Mouse (Mus musculus): ENCODE results near the gene Gbf1. TPM values are rescaled to one million over a fixed set of nuclear protein-coding genes. Genes with fewer than 3 reads are reported as not detected.
A peak's percentile ranks its signal among the peaks of the same experiment; 100 is the strongest.

Gbf1 gene
- polyA plus RNA-seq, 1 experiment = 457 TPM

DNA sequence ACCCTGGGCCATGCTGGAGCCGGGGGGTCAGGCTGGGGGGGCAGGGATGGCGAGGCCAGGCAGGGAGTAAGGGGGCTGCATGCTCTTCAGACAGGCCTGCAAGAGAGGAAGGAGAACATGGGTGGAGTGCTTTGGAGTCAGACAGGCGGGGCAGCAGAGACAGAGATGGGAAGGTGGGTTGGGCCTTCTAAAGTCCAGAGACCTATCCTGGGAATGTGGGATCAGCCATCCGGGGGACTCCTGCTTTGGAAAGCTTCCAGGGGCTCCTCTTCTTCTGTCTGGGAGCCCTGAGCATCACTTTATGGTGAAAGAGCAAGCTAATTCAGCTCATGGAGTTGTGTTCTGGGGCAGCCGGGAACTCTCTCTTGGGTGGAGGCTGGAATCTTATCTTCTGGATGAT, 172.6 kb downstream of the Gbf1 start:
- peaks cover 45% of the 10 kb centered on the region for H3K4me1 ChIP-seq
- no peaks in the 10 kb centered on the region for H3K9me3 ChIP-seq
- H3K4me3 ChIP-seq (replicated peaks) = no peak overlapping the region
- no peaks in the 10 kb centered on the region for H3K36me3 ChIP-seq (replicated peaks; ENCODE audit: low read length)
- H3K27me3 ChIP-seq (replicated peaks) = peaks cover 74% of the 10 kb centered on the region
- TF ChIP-seq FLI1 (IDR thresholded peaks at IDR 0.05; ENCODE audit: low read length) (no peak), GATA1 (IDR thresholded peaks at IDR 0.05; ENCODE audit: borderline replicate concordance, low read length) (no peak)

DNA sequence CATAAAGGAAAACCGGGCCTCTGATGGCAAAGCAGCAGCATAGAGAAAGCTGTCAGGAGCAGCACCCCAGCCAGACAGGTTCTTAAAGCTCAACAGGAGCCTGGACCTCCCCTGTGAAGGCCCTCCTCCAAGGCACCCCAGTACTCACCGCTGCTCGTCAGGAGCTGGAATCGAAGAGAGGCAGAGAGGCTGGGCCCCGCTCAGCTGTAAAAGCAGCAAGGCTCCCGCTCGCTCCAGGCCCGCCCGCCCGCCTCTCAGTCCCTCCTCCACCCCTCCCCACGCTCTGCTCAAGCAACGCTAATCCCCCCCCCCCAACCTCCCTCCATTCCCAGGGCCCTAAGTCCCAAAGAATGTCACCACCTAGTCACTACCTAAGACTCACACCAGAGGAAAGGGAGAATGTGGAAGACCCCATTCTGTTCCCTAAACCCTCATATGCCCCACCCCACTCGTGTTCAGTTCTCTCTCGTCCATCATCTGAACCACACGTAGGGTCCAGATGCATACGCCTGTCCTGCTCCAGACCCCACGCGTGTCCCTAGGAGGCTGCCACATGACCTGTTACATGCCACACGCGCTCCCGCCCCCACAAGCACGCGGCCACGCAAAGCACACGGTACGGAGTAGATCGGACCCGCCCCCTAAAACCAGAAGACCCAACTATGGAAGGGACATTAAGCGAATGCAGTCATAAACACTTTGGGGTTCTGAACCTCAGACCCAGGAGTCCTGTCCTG, 173.9 kb downstream of the Gbf1 start:
- H3K4me3 ChIP-seq (replicated peaks) = no peak overlapping the region
- peaks cover 47% of the 10 kb centered on the region for H3K4me1 ChIP-seq
- peaks cover 11% of the 10 kb centered on the region for H3K36me3 ChIP-seq (replicated peaks; ENCODE audit: low read length)
- H3K9me3 ChIP-seq = no peaks in the 10 kb centered on the region
- TF ChIP-seq GATA1 (IDR thresholded peaks at IDR 0.05; ENCODE audit: borderline replicate concordance, low read length) = no peak
- no peak for TF ChIP-seq FLI1 (IDR thresholded peaks at IDR 0.05; ENCODE audit: low read length)
- H3K27me3 ChIP-seq (replicated peaks) = peaks cover 61% of the 10 kb centered on the region

DNA sequence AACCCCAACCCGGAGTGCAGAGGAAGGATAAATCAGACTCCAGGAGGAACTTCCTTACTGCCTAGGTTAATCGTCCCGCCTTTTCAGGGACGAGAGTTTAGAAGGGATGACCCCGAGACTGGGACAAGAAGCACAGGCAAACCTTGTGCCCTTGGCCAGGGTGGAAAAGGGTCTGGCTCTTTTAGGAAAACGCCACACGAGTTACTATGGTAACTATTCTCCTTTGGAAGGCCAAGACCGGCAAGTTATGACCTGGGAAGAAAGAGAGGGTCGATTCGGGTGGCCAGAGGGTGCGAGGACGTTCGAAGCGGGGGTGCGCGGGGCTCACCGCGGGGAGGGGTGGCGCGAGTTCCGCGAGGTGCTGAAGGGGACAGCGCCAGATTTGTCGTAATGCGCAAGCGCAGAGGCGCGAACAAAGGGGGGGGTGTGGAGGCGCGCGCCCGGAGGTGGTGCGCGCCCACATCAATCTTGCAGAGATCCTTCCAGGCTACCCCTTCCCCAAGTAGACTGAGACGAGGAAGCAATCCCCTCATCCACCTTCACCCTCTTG, 174.5 kb downstream of the Gbf1 start, which contains the start of gene Psd:
Gene Psd (minus strand): TSS at position 401 of the 550 bp plus-strand sequence.
- H3K4me1 ChIP-seq = peaks cover 45% of the 10 kb centered on the region
- H3K36me3 ChIP-seq (replicated peaks; ENCODE audit: low read length) = peaks cover 18% of the 10 kb centered on the region
- peak within 1 kb of the TSS; percentile 97 for H3K4me3 ChIP-seq (replicated peaks)
- no peaks in the 10 kb centered on the region for H3K9me3 ChIP-seq
- H3K27me3 ChIP-seq (replicated peaks) = peaks cover 55% of the 10 kb centered on the region
- TF ChIP-seq FLI1 (IDR thresholded peaks at IDR 0.05; ENCODE audit: low read length) = no peak
- no peak for TF ChIP-seq GATA1 (IDR thresholded peaks at IDR 0.05; ENCODE audit: borderline replicate concordance, low read length)

DNA sequence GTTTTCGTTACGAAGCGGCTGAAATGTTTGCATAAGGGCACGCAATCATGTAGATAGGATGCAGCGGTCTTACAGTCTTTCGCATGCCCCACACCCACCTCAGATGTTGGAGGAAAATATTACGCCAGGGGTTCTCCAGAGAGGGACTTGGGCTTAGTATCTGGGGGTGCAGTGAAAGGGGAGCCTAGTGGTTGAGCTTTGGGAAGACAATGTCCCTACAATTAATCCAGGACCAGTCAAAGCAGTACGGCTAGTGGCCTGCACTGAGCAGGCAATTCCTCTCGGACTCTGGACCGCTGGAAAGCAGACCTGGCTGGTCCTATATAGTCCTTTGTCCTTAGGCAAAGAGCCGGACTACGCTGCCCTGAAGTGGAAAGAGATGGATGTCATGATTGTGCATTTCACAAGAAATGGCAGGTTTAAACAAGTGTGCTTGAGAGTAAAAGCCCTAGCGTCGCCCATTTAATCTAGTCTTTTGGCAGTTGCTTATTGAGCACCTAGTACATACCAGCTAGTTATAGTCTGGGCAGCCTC, 175.3 kb downstream of the Gbf1 start:
- Histone ChIP-seq H3K36me3 (replicated peaks; ENCODE audit: low read length) (peaks cover 26% of the 10 kb centered on the region), H3K4me1 (peaks cover 48% of the 10 kb centered on the region), H3K27me3 (replicated peaks) (peaks cover 47% of the 10 kb centered on the region)

DNA sequence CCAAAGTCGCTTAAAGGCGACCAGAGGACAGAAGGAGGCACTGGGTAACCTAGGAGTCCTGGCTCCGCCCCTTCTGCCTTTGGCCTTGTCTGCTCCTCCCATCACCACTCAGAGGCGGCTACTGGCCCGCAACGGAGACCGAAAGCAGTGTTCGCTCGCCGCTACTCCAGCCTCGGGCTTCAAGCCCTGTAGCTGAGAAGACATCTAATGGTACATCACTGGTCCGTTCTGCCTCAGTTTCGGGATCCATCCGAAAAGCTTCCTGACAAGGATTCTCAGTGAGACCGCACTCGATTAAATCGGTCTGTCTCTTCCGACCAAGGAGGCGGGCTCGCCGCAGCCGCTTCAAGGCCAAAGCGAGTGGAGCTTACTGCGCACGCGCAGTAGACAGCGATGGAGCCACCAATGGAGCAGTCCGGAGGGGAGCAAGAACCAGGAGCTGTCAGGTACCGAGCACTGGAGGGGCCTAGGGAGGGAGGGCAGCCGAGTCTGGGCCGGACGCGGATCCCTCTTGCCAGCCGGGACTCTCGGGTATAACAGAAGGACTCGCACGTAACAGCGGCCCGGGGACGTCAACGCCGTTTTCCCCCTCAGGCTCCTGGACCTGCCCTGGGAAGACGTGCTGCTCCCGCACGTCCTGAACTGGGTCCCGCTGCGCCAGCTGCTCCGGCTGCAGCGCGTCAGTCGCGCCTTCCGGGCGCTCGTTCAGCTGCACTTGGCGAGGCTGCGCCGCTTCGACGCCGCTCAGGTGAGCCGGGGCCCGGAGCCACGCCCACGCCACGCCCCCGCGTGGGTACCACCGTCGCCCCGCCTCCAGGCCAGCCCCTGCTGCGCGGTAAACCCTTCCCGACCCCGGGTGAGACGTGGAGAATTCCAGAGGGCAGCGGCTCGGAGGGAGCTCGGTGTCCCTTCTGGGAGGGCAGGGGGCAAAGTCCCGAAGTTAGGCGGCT, 176.0 kb downstream of the Gbf1 start, which contains the start of gene Fbxl15:
Gene Fbxl15 (plus strand): TSS at position 104 of the 950 bp plus-strand sequence.
- H3K4me1 ChIP-seq = peaks cover 49% of the 10 kb centered on the region
- peaks cover 40% of the 10 kb centered on the region for H3K27me3 ChIP-seq (replicated peaks)
- no peaks in the 10 kb centered on the region for H3K9me3 ChIP-seq
- H3K4me3 ChIP-seq (replicated peaks) = peak within 1 kb of the TSS; percentile 97
- peaks cover 30% of the 10 kb centered on the region for H3K36me3 ChIP-seq (replicated peaks; ENCODE audit: low read length)
- TF ChIP-seq FLI1 (IDR thresholded peaks at IDR 0.05; ENCODE audit: low read length) = no peak
- TF ChIP-seq GATA1 (IDR thresholded peaks at IDR 0.05; ENCODE audit: borderline replicate concordance, low read length) = no peak

More for the DNA sequence above, 175.3 kb downstream of the Gbf1 start:
- Histone ChIP-seq H3K4me3 (replicated peaks) (peak overlapping the region; percentile 97), H3K9me3 (no peaks in the 10 kb centered on the region)
- TF ChIP-seq GATA1 (IDR thresholded peaks at IDR 0.05; ENCODE audit: borderline replicate concordance, low read length) (no peak), FLI1 (IDR thresholded peaks at IDR 0.05; ENCODE audit: low read length) (no peak)

DNA sequence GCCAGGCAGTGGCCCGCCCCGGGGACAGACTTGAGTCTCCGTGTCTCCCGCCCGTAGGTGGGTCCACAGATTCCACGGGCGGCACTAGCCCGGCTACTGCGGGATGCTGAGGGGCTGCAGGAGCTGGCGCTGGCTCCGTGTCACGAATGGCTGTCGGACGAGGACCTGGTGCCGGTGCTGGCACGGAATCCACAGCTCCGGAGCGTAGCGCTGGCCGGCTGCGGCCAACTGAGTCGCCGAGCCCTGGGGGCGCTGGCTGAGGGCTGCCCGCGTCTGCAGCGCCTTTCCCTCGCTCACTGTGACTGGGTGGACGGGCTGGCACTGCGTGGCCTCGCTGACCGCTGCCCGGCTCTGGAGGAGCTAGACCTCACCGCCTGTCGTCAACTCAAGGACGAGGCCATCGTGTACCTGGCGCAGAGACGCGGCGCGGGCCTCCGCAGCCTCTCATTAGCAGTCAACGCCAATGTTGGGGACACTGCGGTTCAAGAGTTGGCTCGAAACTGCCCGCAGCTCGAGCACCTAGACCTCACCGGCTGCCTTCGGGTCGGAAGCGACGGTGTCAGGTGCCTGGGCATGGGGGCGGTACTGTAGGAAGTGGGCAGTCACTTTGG, 176.8 kb downstream of the Gbf1 start:
- Histone ChIP-seq H3K27me3 (replicated peaks) (peaks cover 32% of the 10 kb centered on the region), H3K9me3 (no peaks in the 10 kb centered on the region), H3K36me3 (replicated peaks; ENCODE audit: low read length) (peaks cover 30% of the 10 kb centered on the region), H3K4me3 (replicated peaks) (peak overlapping the region; percentile 97), H3K4me1 (peaks cover 49% of the 10 kb centered on the region)
- no peak for TF ChIP-seq FLI1 (IDR thresholded peaks at IDR 0.05; ENCODE audit: low read length)
- TF ChIP-seq GATA1 (IDR thresholded peaks at IDR 0.05; ENCODE audit: borderline replicate concordance, low read length) = no peak

DNA sequence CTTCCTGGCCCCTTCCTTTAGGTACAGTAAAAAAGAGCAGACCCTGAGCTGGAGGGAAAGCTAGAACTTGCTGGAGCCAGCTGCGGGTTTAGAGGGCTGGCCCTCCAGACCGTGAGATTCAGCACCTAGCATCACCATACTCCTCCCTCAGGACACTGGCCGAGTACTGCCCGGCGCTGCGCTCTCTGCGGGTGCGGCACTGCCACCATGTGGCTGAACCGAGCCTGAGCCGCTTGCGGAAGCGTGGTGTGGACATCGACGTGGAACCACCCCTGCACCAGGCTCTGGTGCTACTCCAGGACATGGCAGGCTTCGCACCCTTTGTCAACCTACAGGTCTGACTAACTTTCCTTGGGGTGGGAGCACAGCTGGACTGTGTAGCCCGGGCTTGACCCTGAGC, 177.6 kb downstream of the Gbf1 start:
- TF ChIP-seq FLI1 (IDR thresholded peaks at IDR 0.05; ENCODE audit: low read length) (no peak), GATA1 (IDR thresholded peaks at IDR 0.05; ENCODE audit: borderline replicate concordance, low read length) (no peak)
- peak overlapping the region; percentile 83 for H3K4me3 ChIP-seq (replicated peaks)
- no peaks in the 10 kb centered on the region for H3K9me3 ChIP-seq
- peaks cover 26% of the 10 kb centered on the region for H3K27me3 ChIP-seq (replicated peaks)
- peaks cover 49% of the 10 kb centered on the region for H3K4me1 ChIP-seq
- H3K36me3 ChIP-seq (replicated peaks; ENCODE audit: low read length) = peaks cover 30% of the 10 kb centered on the region

DNA sequence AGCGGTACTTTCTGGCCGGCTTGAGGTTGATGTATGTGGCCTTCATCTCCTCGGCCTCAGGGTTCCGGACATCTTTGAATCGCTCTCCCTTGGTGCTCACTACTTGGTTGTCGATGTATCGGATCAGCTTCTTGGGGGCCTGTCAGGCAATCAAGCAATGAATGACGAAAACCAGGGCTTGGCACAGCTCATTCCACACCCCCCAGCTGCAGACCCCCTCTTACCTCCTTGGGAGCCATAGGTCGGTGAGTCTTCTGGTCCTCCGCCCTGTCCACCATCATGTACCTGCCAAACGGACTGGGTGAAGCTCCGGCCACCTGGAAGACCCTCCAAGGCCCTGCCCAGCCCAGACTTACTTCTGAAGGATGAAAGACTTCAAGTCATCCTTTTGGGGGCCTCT, 178.4 kb downstream of the Gbf1 start:
- Histone ChIP-seq H3K27me3 (replicated peaks) (peaks cover 19% of the 10 kb centered on the region), H3K9me3 (no peaks in the 10 kb centered on the region), H3K4me1 (peaks cover 49% of the 10 kb centered on the region), H3K36me3 (replicated peaks; ENCODE audit: low read length) (peaks cover 30% of the 10 kb centered on the region), H3K4me3 (replicated peaks) (no peak overlapping the region)
- TF ChIP-seq FLI1 (IDR thresholded peaks at IDR 0.05; ENCODE audit: low read length) = no peak
- TF ChIP-seq GATA1 (IDR thresholded peaks at IDR 0.05; ENCODE audit: borderline replicate concordance, low read length) = no peak

DNA sequence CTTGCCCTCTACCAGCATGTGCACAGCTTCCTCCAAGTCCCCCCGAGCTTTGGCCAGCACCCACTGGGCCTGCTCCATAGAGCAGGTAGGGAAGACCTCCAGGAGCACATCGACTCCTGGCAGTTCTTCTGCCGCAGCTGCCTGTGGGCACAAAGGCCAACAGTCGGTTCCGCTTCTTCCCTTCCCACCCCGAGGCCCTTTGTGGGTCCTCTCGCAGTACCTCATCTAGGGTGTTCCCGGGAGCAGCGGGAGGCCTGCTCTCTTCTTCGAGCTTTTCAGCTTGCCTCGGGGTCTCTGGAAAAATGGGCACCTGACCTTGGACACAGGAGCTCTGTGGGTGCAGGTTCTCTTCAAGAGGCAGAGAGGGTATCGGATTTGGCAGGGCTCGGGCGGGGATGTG, 179.0 kb downstream of the Gbf1 start:
- TF ChIP-seq GATA1 (IDR thresholded peaks at IDR 0.05; ENCODE audit: borderline replicate concordance, low read length) = no peak
- peaks cover 12% of the 10 kb centered on the region for H3K27me3 ChIP-seq (replicated peaks)
- H3K4me3 ChIP-seq (replicated peaks) = no peak overlapping the region
- H3K36me3 ChIP-seq (replicated peaks; ENCODE audit: low read length) = peaks cover 34% of the 10 kb centered on the region
- peaks cover 46% of the 10 kb centered on the region for H3K4me1 ChIP-seq
- no peaks in the 10 kb centered on the region for H3K9me3 ChIP-seq

Measured in megakaryocyte, embryonic 14.5 days (primary cell).